Mouse (Mus musculus) cerebellum, adult 2 months (tissue): ENCODE results near the gene Hlf.
A peak's percentile ranks its signal among the peaks of the same experiment; 100 is the strongest.

Experiments
- CTCF ChIP-seq: fragments of 200-500 bp; IDR thresholded peaks from 2 replicates; pipeline ENCODE4 v1.5.1; 2011; ENCODE audit warnings: low read depth, mild to moderate bottlenecking, control low read depth, low read length, moderate library complexity, borderline replicate concordance; ENCODE audit not compliant: insufficient read depth
- POLR2A ChIP-seq: fragments of 200-500 bp; IDR thresholded peaks from 2 replicates; pipeline ENCODE4 v1.6.1; 2011; ENCODE audit warnings: low read length, control low read depth, borderline replicate concordance; ENCODE audit not compliant: insufficient read depth

GRCm38 (mm10) chr11:90306993-90307392, 83.7 kb downstream of the Hlf start:
- TF ChIP-seq POLR2A (no peak), CTCF (peak; percentile 78)
